Mouse (Mus musculus): ENCODE data around the gene Litaf. TPM values are rescaled to one million over a fixed set of nuclear protein-coding genes. Genes with fewer than 3 reads are reported as not detected.
A peak's percentile ranks its signal among the peaks of the same experiment; 100 is the strongest.

The Litaf gene
- polyA plus RNA-seq, 1 experiment from 2014 or later = 112 TPM

DNA sequence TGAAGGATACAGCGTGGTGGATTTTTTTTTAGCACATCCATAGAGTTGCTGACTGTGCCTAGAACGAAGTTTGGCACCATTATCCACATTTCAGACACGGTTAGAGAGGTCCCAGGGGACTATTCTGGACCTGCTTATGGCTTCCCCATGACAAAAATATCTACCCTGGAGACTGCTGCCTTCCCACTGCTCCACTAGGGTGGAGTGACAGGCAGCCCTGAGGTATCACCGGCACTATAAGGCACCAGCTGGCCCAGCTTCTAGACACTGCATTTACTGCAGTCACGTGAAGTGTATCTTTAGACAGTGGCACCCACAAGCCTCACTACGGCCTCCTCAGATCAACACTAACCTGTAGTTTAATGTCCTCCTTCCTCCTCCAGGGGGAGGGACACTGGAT is 11.1 kb downstream of the Litaf start:
- Histone ChIP-seq H3K27ac (ENCODE audit: low read depth) (no peak overlapping the region), H3K9me3 (ENCODE audit: low read depth, low read length) (no peaks in the 10 kb centered on the region), H3K9ac (no peak overlapping the region), H3K4me1 (ENCODE audit: insufficient read depth) (no peaks in the 10 kb centered on the region), H3K4me2 (no peak overlapping the region), H3K4me3 (ENCODE audit: low read depth, low read length) (no peak overlapping the region), H3K27me3 (ENCODE audit: insufficient read depth, low read length) (no peaks in the 10 kb centered on the region), H3K36me3 (ENCODE audit: insufficient read depth) (no peaks in the 10 kb centered on the region)
- DNase-seq = peak; percentile 15
- peak; percentile 25; the same call in 1 of the 2 replicates for ATAC-seq (ENCODE audit: insufficient read depth)
- WGBS = 60% methylated on average over 6 of the region's 6 CpGs
- no peak for TF ChIP-seq CTCF (IDR thresholded peaks at IDR 0.05; ENCODE audit: low read depth)

DNA sequence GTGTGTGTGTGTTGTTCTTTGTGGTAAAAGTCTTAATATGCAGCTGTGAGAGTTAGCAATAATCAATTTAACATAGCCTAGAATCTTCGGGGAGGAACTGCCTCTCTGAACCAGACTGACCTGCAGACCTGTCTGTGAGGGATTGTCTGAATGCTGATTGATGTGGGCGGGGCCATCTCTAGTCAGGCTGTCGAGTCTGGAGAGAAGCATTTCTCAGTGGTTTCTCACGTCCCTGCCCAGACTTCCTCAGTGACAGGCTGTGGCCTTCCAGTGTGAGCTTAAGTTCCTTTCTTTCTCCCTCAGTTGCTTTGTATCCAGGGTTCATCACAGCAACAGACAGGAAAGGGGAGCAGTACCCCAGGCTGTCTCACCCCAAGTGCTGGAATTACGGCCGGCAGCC is 11.5 kb downstream of the Litaf start:
- ATAC-seq (ENCODE audit: insufficient read depth) = no peak
- no peak overlapping the region for H3K4me2 ChIP-seq
- no peaks in the 10 kb centered on the region for H3K4me1 ChIP-seq (ENCODE audit: insufficient read depth)
- peak; percentile 22 for DNase-seq
- H3K4me3 ChIP-seq (ENCODE audit: low read depth, low read length) = no peak overlapping the region
- no peaks in the 10 kb centered on the region for H3K36me3 ChIP-seq (ENCODE audit: insufficient read depth)
- H3K9me3 ChIP-seq (ENCODE audit: low read depth, low read length) = no peaks in the 10 kb centered on the region
- no peak for TF ChIP-seq CTCF (IDR thresholded peaks at IDR 0.05; ENCODE audit: low read depth)
- 57% methylated on average over 6 of the region's 6 CpGs for WGBS
- no peak overlapping the region for H3K27ac ChIP-seq (ENCODE audit: low read depth)
- H3K27me3 ChIP-seq (ENCODE audit: insufficient read depth, low read length) = no peaks in the 10 kb centered on the region
- no peak overlapping the region for H3K9ac ChIP-seq

DNA sequence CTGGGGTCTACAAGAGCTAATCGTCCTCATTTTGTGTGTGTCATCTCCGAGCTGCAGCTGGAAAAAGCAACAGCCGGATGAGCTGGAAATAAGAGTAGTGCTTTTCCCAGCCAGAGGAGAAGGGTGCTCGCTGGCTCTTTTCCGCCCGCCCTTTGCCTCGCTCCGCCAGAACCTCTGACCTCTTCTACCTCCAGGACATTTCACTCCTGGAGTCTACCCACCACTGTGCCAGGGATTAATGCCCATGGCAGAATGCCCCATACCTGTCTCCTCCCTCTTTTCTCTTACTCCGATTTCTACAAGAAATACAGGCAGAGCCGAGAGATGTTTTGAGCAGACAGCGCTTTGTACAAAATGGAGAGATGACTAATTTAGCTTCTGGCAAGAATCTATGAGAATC is 14.8 kb downstream of the Litaf start:
- DNase-seq = no peak
- Histone ChIP-seq H3K4me1 (ENCODE audit: insufficient read depth) (no peaks in the 10 kb centered on the region), H3K36me3 (ENCODE audit: insufficient read depth) (no peaks in the 10 kb centered on the region), H3K9ac (no peak overlapping the region), H3K4me3 (ENCODE audit: low read depth, low read length) (no peak overlapping the region), H3K9me3 (ENCODE audit: low read depth, low read length) (no peaks in the 10 kb centered on the region), H3K27me3 (ENCODE audit: insufficient read depth, low read length) (no peaks in the 10 kb centered on the region), H3K27ac (ENCODE audit: low read depth) (no peak overlapping the region), H3K4me2 (no peak overlapping the region)
- no peak for TF ChIP-seq CTCF (IDR thresholded peaks at IDR 0.05; ENCODE audit: low read depth)
- 87% methylated on average over 11 of the region's 11 CpGs for WGBS
- no peak for ATAC-seq (ENCODE audit: insufficient read depth)

DNA sequence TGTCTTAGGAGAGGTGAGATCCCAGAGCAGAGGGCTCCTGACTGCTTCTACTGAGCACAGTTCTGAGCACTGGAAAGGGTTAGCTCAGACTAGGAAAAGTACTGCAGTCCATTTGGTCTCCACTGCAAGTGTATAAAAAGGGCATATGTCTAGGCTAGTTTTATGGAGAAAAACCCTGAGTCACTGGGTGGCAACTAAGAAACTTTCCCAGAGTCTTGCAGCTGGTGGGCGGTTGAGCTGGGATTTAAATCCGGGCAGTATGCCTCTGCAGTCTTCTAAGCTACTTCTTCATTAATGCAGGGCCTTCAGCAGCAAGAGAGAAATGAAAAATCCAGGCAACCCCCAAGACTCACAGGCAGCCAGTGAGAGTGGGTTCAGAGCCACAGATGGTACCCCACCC is 15.7 kb downstream of the Litaf start:
- Histone ChIP-seq H3K4me1 (ENCODE audit: insufficient read depth) (no peaks in the 10 kb centered on the region), H3K4me3 (ENCODE audit: low read depth, low read length) (no peak overlapping the region), H3K27ac (ENCODE audit: low read depth) (no peak overlapping the region), H3K36me3 (ENCODE audit: insufficient read depth) (no peaks in the 10 kb centered on the region), H3K9ac (no peak overlapping the region), H3K4me2 (no peak overlapping the region), H3K27me3 (ENCODE audit: insufficient read depth, low read length) (no peaks in the 10 kb centered on the region), H3K9me3 (ENCODE audit: low read depth, low read length) (no peaks in the 10 kb centered on the region)
- WGBS = 77% methylated on average over 2 of the region's 2 CpGs
- DNase-seq (no peak), ATAC-seq (ENCODE audit: insufficient read depth) (no peak)
- no peak for TF ChIP-seq CTCF (IDR thresholded peaks at IDR 0.05; ENCODE audit: low read depth)

DNA sequence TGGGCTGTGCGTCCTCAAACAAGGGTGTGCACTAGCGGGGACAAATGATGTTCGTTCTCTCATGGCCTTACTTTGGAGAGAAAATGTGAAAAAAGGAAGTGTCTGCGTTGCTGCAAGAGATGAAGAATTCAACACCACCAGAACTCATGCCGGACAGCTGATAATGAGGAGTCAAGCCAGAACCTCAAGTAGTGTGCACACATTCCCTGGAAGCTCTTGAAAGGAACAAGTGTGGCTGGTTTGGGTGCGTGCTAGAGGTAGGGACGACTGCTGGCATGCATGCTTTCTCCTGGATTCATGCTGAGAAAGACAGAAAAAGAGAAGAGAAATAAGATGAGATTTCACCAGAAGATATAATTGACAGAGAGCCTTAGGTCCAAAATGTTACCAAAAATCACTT is 18.8 kb downstream of the Litaf start:
- Histone ChIP-seq H3K4me1 (ENCODE audit: insufficient read depth) (no peaks in the 10 kb centered on the region), H3K9ac (no peak overlapping the region), H3K9me3 (ENCODE audit: low read depth, low read length) (no peaks in the 10 kb centered on the region), H3K4me3 (ENCODE audit: low read depth, low read length) (no peak overlapping the region), H3K4me2 (peak overlapping the region; percentile 31), H3K27ac (ENCODE audit: low read depth) (no peak overlapping the region), H3K27me3 (ENCODE audit: insufficient read depth, low read length) (no peaks in the 10 kb centered on the region), H3K36me3 (ENCODE audit: insufficient read depth) (no peaks in the 10 kb centered on the region)
- DNase-seq (peak; percentile 55), ATAC-seq (ENCODE audit: insufficient read depth) (no peak; the same call in 1 of the 2 replicates)
- TF ChIP-seq CTCF (IDR thresholded peaks at IDR 0.05; ENCODE audit: low read depth) = no peak
- WGBS = 56% methylated on average over 7 of the region's 7 CpGs

DNA sequence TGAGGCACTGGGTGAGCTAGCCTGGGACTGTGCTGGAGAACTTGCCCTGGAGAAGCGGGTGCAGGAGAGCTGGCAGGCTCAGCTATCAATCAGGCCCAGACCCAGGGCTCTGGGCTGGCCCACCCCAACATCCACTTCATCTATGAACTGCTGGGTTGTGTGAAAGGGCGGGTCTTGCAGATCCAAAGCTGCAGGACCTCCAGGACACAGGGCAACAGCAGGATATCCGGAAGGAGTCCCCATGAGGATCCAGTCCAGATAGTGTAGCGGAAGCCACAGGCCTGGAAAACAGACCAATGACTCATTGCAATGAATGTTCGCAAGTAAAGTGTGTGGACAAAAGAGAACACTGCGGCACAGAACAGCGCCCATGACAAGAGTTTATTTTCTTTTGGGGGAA is 19.5 kb downstream of the Litaf start:
- DNase-seq = peak; percentile 19
- Histone ChIP-seq H3K9me3 (ENCODE audit: low read depth, low read length) (no peaks in the 10 kb centered on the region), H3K36me3 (ENCODE audit: insufficient read depth) (no peaks in the 10 kb centered on the region), H3K27me3 (ENCODE audit: insufficient read depth, low read length) (no peaks in the 10 kb centered on the region), H3K27ac (ENCODE audit: low read depth) (no peak overlapping the region), H3K4me2 (peak overlapping the region; percentile 31), H3K4me3 (ENCODE audit: low read depth, low read length) (no peak overlapping the region), H3K9ac (no peak overlapping the region), H3K4me1 (ENCODE audit: insufficient read depth) (no peaks in the 10 kb centered on the region)
- TF ChIP-seq CTCF (IDR thresholded peaks at IDR 0.05; ENCODE audit: low read depth) = no peak
- 65% methylated on average over 7 of the region's 7 CpGs for WGBS
- peak; percentile 44; the same call in 1 of the 2 replicates for ATAC-seq (ENCODE audit: insufficient read depth)

DNA sequence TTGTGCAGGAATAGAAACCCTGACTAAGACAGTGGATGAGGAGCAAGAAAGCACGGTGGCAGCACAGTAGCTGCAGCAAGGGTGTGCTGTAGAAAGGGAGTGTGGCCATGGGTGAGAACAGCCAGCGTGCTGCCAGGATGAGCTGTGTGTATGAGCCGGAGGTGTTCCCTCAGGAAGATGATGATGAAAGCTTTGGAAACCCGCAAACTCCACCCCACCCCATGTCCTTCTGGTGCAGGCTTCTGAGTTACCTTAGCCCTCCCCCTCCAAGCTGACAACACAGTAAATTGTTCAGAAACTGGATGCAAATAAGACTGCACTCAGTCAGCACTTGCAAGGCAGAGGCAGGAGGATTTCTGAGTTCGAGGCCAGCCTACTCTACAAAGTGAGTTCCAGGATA is 22.7 kb downstream of the Litaf start:
- no peak overlapping the region for H3K27ac ChIP-seq (ENCODE audit: low read depth)
- DNase-seq = no peak
- no peak for TF ChIP-seq CTCF (IDR thresholded peaks at IDR 0.05; ENCODE audit: low read depth)
- H3K4me3 ChIP-seq (ENCODE audit: low read depth, low read length) = no peak overlapping the region
- no peaks in the 10 kb centered on the region for H3K9me3 ChIP-seq (ENCODE audit: low read depth, low read length)
- H3K9ac ChIP-seq = no peak overlapping the region
- no peaks in the 10 kb centered on the region for H3K4me1 ChIP-seq (ENCODE audit: insufficient read depth)
- H3K27me3 ChIP-seq (ENCODE audit: insufficient read depth, low read length) = no peaks in the 10 kb centered on the region
- 84% methylated on average over 5 of the region's 5 CpGs for WGBS
- H3K4me2 ChIP-seq = no peak overlapping the region
- no peak for ATAC-seq (ENCODE audit: insufficient read depth)
- H3K36me3 ChIP-seq (ENCODE audit: insufficient read depth) = no peaks in the 10 kb centered on the region

DNA sequence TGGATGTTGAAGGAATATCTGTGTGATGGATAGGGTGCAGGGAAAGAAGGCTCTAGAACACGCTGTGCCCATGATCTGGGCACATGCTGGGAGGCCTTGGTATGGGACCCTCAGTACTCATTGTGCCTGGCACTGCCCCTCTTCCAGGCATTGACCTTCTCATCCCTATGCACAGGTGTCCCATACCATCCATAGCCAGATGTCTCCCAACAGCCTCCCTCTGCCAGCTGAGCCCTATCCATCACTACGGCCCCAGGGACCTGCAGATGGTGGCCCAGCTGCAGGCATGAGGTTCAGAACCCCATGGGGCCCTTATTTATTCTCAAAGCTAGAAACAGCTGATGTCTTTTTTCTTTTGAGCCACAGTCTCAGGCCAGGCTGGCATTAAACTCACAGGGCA is 25.4 kb downstream of the Litaf start:
- no peak for ATAC-seq (ENCODE audit: insufficient read depth)

More for the DNA sequence above, 25.4 kb downstream of the Litaf start:
- Histone ChIP-seq H3K4me3 (ENCODE audit: low read depth, low read length) (no peak overlapping the region), H3K27me3 (ENCODE audit: insufficient read depth, low read length) (no peaks in the 10 kb centered on the region), H3K36me3 (ENCODE audit: insufficient read depth) (no peaks in the 10 kb centered on the region), H3K4me1 (ENCODE audit: insufficient read depth) (no peaks in the 10 kb centered on the region), H3K9me3 (ENCODE audit: low read depth, low read length) (no peaks in the 10 kb centered on the region), H3K9ac (no peak overlapping the region), H3K27ac (ENCODE audit: low read depth) (no peak overlapping the region), H3K4me2 (no peak overlapping the region)
- no peak for DNase-seq
- TF ChIP-seq CTCF (IDR thresholded peaks at IDR 0.05; ENCODE audit: low read depth) = no peak
- 78% methylated on average over 2 of the region's 2 CpGs for WGBS

Measured in lung, embryonic 14.5 days (tissue).